Mouse (Mus musculus) mouse trophoblast stem cell (cell line): ENCODE results near the gene Nfatc3.

Experiments used
- in situ Hi-C, 2 experiments: fragments of 300-500 bp; cut with MseI, MboI; formaldehyde crosslinking; loops; 2 replicates in 1 of 2; 3 replicates in 1 of 2; pipeline ENCODE4 v1.15.1; 2025

The Nfatc3 gene

DNA sequence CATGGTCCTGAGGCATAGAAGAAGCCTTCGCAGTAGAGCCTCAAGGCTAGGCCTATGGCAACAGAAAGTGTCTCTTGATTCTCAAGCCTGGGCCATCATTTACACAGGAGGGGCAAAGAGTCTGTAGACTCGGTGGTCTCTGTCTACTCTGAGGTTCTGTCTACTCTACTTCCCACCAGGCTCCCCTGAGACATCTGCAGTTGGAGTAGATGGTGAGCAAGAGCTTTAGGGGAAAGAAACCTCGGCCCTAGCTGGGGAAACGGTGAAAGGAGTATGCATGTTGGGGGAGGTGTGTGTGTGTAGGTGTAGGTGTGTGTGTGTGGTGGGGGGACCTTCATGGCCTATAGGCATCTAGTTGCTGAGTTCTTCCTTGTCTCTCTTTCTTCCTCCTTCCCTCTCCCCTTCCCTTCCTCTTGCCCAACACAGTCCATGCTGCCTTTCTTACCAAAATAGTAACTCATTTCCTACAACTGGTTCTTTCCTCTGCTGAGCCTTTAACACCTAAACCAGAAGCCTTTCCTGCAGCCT is 2.1 kb upstream of the Nfatc3 start:
- in situ Hi-C loops, result no loop called here

DNA sequence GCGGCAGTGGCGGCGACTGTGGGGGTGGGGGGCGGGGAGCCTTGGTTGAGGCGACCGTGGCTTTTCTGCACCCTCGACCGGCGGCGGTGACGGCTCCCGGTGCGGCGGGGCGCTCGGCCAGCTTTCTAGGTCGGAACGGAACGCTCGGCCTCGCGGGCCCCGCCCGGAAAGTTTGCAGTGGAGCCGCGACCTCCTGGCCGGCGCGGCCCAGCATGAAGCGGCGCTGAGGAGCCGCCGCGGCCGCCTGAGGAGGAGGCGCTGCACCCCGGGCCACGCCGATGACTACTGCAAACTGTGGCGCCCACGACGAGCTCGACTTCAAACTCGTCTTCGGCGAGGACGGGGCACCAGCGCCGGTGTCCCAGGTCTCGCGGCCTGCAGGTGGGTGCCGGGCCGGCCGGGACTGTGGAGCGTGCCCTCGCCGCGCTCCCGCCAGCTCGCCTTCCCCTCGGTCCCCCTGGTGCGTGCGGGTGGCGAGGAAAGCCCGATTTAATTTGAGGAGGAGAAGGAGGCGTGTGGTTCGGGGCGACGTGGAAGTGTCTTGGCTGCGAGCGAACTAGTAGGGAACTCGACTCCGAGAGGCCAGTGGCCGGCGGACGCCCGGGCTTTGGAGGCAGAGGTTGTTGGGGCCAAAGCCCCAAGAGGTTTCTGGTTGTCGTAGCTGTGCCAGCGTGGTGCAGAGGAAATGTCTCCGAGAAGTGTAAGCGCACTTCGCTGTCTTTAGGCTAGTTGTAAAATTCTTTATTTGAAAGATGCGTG is 1.2 kb downstream of the Nfatc3 start:
- in situ Hi-C loops, result no loop called here

DNA sequence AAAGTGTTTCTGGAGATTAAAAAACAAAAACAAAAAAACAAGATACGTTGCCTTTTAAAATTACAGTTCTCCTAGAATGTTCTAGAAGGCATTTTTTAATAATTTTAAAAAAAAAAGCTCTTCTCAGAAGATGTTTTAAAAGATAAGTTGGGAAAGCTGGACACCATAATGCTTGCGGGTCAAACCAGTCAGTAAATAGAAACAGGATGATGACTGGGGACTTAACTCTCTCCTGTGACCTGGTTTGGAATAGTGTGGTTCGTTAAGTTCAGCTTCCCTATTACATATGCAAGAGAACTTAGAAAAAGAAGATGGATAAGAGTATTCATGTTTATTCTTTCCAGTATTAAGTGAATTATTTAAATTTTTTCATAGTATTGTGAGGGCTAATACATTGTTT is 1.9 kb downstream of the Nfatc3 start:
- in situ Hi-C loops, result no loop called here

- in situ Hi-C loops, result no loop called here
Observed at GRCm38 (mm10) chr8:106061686-106062085, 3.0 kb downstream of the Nfatc3 start.

- in situ Hi-C loops, result no loop called here
Observed at GRCm38 (mm10) chr8:106063046-106063445, 4.4 kb downstream of the Nfatc3 start.

- in situ Hi-C loops, result no loop called here
Observed at GRCm38 (mm10) chr8:106066721-106067120, 8.1 kb downstream of the Nfatc3 start.

DNA sequence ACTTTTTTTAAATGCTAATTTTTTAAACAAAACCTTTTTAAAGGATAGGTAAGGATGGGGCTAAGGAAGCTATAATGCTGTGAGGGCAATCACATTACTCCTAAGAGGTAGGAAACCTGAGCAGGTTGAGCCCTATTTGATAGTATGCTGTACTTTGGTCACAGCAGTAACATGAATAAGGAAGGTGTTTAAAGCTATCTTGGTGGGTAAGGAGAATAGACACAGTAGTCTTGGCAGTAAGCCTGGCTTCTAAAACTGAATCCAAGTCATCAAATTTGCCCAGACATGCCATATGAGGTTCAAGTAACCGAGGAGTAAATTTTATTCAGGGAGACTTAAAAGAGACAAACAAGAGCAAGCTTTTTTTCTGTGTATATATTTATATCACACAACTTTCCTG is 10.9 kb downstream of the Nfatc3 start:
- in situ Hi-C loops, result no loop called here

- in situ Hi-C loops, result no loop called here
Observed at GRCm38 (mm10) chr8:106072113-106072512, 13.5 kb downstream of the Nfatc3 start.

DNA sequence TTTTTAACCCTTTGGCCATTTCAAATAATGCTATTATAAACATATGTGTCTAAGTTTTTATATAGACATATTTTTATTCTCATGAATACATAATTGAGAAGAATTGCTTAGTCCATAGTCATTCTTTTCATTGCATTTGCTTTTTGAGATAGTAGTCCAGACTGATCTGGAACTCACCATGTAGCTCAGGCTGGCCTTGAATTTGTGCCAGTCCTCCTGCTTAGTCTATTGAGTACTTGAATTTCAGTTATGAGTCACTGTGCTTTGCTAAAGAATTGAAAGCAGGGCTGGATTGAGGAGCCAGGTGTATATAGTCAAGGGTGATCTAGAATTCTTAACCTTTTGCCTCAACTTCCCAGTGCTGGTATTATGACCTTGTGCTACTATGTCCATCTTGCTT is 15.6 kb downstream of the Nfatc3 start:
- in situ Hi-C loops, result no loop called here

GRCm38 (mm10) chr8:106074659-106075058 is 16.0 kb downstream of the Nfatc3 start:
- in situ Hi-C loops, result no loop called here

- in situ Hi-C loops, result no loop called here
Observed at GRCm38 (mm10) chr8:106075161-106075862, 16.7 kb downstream of the Nfatc3 start.

GRCm38 (mm10) chr8:106075863-106076174 is 17.2 kb downstream of the Nfatc3 start:
- in situ Hi-C loops, result no loop called here

DNA sequence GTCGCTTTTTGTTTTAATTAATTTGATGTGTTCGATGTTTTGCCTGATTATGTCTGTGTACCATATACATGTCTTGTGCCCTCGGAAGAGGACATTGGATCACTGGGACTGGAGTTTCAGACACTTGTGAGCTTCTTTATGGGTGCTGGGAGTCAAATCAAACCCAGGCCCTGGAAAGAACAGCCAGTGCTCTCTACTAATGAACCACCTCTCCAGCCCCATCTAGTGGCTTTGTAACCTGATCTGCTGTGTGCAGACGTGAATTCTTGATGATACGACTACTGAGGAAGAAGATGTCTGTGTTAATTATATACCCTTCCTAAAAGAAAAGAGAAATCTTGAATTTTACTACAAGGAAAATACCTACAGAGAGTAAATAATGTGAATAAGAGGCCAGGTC is 18.0 kb downstream of the Nfatc3 start:
- in situ Hi-C loops, result no loop called here

- in situ Hi-C loops, result no loop called here
Observed at GRCm38 (mm10) chr8:106077452-106078067, 18.9 kb downstream of the Nfatc3 start.

GRCm38 (mm10) chr8:106102321-106102720 is 43.7 kb downstream of the Nfatc3 start:
- in situ Hi-C loops, result no loop called here

- in situ Hi-C loops, result no loop called here
Observed at GRCm38 (mm10) chr8:106103888-106104287, 45.2 kb downstream of the Nfatc3 start.

DNA sequence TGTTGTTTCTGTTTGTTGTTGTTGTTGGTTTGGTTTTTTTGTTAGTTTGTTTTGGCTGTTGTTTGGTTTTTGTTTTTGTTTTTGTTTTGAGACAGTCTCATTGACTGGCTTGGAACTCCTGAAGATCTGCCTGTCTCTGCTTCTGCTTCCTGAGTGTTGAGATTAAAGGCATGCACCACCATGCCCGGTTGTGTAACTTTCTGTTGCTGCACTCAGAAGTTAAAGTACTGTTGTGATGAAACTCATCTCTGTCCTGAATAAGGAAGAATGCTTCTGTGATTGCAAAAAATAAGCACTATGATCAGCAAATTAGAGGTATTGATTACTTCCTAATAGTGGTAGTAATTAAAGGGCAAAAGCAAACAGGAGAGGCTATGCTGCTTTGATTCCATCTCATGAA is 47.6 kb downstream of the Nfatc3 start:
- in situ Hi-C loops, result no loop called here

GRCm38 (mm10) chr8:106108080-106108479 is 49.4 kb downstream of the Nfatc3 start:
- in situ Hi-C loops, result no loop called here

DNA sequence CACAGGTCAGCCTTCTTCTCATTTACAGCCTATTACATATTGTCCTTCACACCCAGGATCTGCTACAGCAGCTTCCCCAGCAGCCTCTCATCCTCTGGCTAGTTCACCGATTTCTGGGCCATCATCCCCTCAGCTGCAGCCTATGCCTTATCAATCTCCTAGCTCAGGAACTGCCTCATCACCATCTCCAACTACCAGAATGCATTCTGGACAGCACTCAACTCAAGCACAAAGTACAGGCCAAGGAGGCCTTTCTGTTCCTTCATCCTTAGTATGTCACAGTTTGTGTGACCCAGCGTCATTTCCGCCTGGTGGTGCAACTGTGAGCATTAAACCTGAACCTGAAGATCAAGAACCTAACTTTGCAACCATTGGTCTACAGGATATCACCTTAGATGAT is 50.1 kb downstream of the Nfatc3 start:
- in situ Hi-C loops, result no loop called here

DNA sequence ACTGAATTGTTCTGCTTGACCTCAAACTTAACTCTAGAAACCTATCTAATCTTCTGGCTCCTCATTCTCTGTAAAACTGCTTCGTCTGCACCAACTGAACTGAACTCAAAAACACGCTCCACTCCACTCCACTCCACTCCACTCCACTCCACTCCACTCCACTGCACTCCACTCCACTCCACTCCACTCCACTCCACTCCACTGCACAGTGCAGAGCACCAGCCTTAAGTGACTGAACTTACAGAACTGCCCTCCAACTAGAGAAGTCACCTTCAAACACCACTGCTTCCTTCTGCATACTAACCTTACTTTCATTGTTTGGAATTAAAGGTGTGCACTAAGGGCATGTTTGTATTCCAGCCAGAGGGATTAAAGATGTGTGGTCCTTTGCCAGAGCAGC is 53.4 kb downstream of the Nfatc3 start:
- in situ Hi-C loops, result no loop called here

GRCm38 (mm10) chr8:106112514-106112913 is 53.9 kb downstream of the Nfatc3 start:
- in situ Hi-C loops, result no loop called here

DNA sequence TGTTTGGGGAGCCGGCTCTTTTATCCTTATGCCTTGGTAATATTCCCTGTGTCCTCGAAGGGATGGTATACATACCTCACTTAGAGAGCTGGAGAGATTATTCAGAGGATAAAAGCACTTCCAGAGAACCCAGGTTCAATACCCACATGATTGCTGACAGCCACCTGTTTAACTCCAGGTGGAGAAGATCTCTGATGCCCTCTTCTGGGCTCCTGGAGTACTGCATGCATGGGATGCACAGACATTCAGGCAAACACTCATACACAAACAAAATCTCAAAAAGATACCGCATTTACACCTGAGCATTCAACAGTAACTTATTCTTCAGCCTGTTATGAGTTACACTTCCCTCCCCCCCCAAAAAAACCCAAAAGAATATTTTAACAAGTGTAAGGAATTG is 57.3 kb downstream of the Nfatc3 start:
- in situ Hi-C loops, result no loop called here

DNA sequence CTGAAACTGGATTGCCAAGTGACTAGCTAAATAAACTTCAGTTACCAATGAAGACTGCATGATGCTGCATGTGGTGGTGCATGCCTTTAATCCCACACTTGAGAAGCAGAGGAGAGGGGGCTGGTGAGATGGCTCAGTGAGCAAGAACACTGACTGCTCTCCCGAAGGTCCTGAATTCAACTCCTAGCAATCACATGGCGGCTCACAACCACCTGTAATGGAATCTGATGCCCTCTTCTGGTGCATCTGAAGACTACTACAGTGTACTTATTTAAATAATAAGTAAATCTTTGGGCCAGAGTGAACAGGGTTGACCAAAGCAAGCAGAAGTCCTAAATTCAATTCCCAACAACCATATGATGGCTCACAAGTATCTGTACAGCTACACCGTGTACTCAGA is 64.8 kb downstream of the Nfatc3 start:
- in situ Hi-C loops, result no loop called here
